Mouse (Mus musculus): ENCODE data around the gene Klk15.

Klk15 gene

DNA sequence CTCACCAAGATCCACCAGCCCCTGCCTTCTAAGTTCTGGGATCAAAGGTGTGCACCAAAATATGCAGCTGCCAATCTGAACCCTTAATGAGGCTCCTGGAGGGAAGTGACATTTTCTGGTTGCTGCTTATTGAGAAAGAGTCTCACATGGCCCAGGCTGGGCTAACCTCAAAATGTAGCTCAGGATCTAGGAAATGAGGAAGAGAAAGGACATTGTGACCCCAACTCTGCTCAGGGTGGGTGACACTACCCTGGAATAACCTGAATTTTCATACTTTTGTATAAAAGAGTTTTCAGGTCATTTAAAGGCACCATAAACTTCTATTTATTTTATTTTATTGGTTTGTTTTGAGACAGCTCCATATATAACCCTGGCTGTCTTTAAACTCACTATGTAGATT, 52.1 kb downstream of the Klk15 start:
- no peak for DNase-seq (ENCODE audit: low read depth)

All from fibroblast of lung, adult 2 months (primary cell).